Mouse (Mus musculus) testis, adult 2 months (tissue): ENCODE measurements around the gene Bcl2l2.

Experiments used
- CTCF ChIP-seq: fragments of 200-500 bp; IDR thresholded peaks from 2 replicates; pipeline ENCODE4 v1.5.1; 2012; ENCODE audit warnings: low read depth, mild to moderate bottlenecking, inconsistent platforms, low read length, moderate library complexity; ENCODE audit not compliant: control insufficient read depth, insufficient read depth, insufficient replicate concordance
- POLR2A ChIP-seq: fragments of 200-500 bp; IDR thresholded peaks from 2 replicates; pipeline ENCODE4 v1.6.1; 2012; ENCODE audit warnings: low read depth, mild to moderate bottlenecking, inconsistent platforms, low read length, moderate library complexity; ENCODE audit not compliant: control insufficient read depth

- TF ChIP-seq POLR2A (no peak), CTCF (no peak)
Measured at GRCm38 (mm10) chr14:54913343-54913742, 30.2 kb downstream of the Bcl2l2 start.
